Mouse (Mus musculus): ENCODE measurements around the gene Swap70.

DNA sequence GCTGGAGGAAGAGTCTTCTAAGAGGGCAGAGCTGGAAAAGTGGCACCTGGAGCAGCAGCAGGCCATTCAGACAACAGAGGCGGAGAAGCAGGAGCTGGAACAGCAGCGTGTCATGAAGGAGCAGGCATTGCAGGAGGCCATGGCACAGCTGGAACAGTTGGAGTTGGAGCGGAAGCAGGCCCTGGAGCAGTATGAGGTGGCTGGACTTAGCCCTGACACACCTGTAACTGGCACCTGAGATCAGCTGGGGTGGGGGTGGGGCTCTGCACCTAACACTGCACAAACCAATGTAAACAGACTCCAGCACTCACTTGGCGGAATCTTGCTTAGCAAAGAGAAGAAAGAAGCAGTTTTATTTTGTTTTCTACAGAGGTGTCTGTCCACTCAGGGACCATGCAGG lies 57.7 kb downstream of the Swap70 start:
- no peak for TF ChIP-seq CTCF (IDR thresholded peaks at IDR 0.05)
- no peak for TF ChIP-seq POLR2A (IDR thresholded peaks at IDR 0.05; ENCODE audit: insufficient read depth, low read depth, low read length)
- TF ChIP-seq EP300 (IDR thresholded peaks at IDR 0.05; ENCODE audit: insufficient read depth, low read depth, low read length), result no peak

Data from heart, adult 2 months (tissue).